Mouse (Mus musculus) myocyte (in vitro differentiated cells): ENCODE measurements around the gene Ugt1a6a. TPM values are rescaled to one million over a fixed set of nuclear protein-coding genes. Genes with fewer than 3 reads are reported as not detected.

Experiments used
- H3K27me3 ChIP-seq: one replicate; pipeline ENCODE4 v1.6.1; 2011; ENCODE audit not compliant: control insufficient read depth, insufficient read depth, insufficient read length
- H3K36me3 ChIP-seq: one replicate; pipeline ENCODE4 v1.6.1; 2011; ENCODE audit not compliant: control insufficient read depth, insufficient read depth
- H3K4me2 ChIP-seq: one replicate; pipeline ENCODE4 v1.6.1; 2011; ENCODE audit warnings: low read depth, control low read depth
- H3K4me3 ChIP-seq: one replicate; pipeline ENCODE4 v1.5.1; 2011; ENCODE audit warnings: mild to moderate bottlenecking, control low read depth, moderate library complexity
- H3K79me2 ChIP-seq: one replicate; pipeline ENCODE4 v1.6.1; 2011; ENCODE audit not compliant: control insufficient read depth, insufficient read depth
- H3ac ChIP-seq: one replicate; pipeline ENCODE4 v1.6.1; 2011; ENCODE audit not compliant: control insufficient read depth, insufficient read length
- CEBPB ChIP-seq: IDR thresholded peaks from 2 replicates; pipeline ENCODE4 v1.6.1; 2011; ENCODE audit warnings: mild to moderate bottlenecking, moderate library complexity; ENCODE audit not compliant: poor library complexity, insufficient read depth, severe bottlenecking
- E2F4 ChIP-seq: IDR thresholded peaks from one replicate; pipeline ENCODE4 v1.6.1; 2011; ENCODE audit warnings: mild to moderate bottlenecking, control low read depth, moderate library complexity; ENCODE audit not compliant: insufficient read depth
- MAX ChIP-seq: IDR thresholded peaks from one replicate; pipeline ENCODE4 v1.6.1; 2011; ENCODE audit warnings: low read depth, mild to moderate bottlenecking, control low read depth
- MYOD1 ChIP-seq, 3 experiments: IDR thresholded peaks; one replicate each; pipeline ENCODE4 v1.6.1; 2011; ENCODE audit warnings: control low read depth in 2 of 3, low read depth in 2 of 3, mild to moderate bottlenecking in 2 of 3, moderate library complexity in 1 of 3; ENCODE audit not compliant: insufficient read length in 2 of 3, control insufficient read depth in 1 of 3
- MYOG ChIP-seq, 3 experiments: IDR thresholded peaks; one replicate each; pipeline ENCODE4 v1.6.1; 2011; ENCODE audit warnings: control low read depth in 2 of 3, low read depth in 2 of 3, mild to moderate bottlenecking in 2 of 3; ENCODE audit not compliant: insufficient read length in 2 of 3, control insufficient read depth in 1 of 3, insufficient read depth in 1 of 3
- POLR2A ChIP-seq: IDR thresholded peaks from one replicate; pipeline ENCODE4 v1.6.1; 2011; ENCODE audit warnings: low read depth, mild to moderate bottlenecking, control low read depth, moderate library complexity; ENCODE audit not compliant: insufficient read length
- POLR2AphosphoS2 ChIP-seq: IDR thresholded peaks from one replicate; pipeline ENCODE4 v1.6.1; 2011; ENCODE audit warnings: low read depth, control low read depth; ENCODE audit not compliant: insufficient read length
- REST ChIP-seq: IDR thresholded peaks from one replicate; pipeline ENCODE4 v1.6.1; 2011; ENCODE audit warnings: mild to moderate bottlenecking, control low read depth, moderate library complexity; ENCODE audit not compliant: insufficient read depth, insufficient read length
- SRF ChIP-seq: IDR thresholded peaks from one replicate; pipeline ENCODE4 v1.6.1; 2011; ENCODE audit warnings: low read depth; ENCODE audit not compliant: control insufficient read depth, insufficient read length
- TCF12 ChIP-seq: IDR thresholded peaks from one replicate; pipeline ENCODE4 v1.6.1; 2011; ENCODE audit warnings: mild to moderate bottlenecking, control low read depth; ENCODE audit not compliant: poor library complexity, insufficient read depth, severe bottlenecking
- TCF3 ChIP-seq: IDR thresholded peaks from one replicate; pipeline ENCODE4 v1.6.1; 2011; ENCODE audit warnings: low read depth, control low read depth; ENCODE audit not compliant: insufficient read length
- USF1 ChIP-seq: IDR thresholded peaks from one replicate; pipeline ENCODE4 v1.6.1; 2011; ENCODE audit warnings: low read depth, mild to moderate bottlenecking, control low read depth, moderate library complexity
- polyA plus RNA-seq: library from polyadenylated mRNA; unstranded; fragments of >200 nt; fragmentation: generic; extraction: Trizol; gene quantifications from one replicate; pipeline ENCODE4 v1.2.1, GENCODE M21; 2012; ENCODE audit warnings: missing spikeins

The Ugt1a6a gene
- polyA plus RNA-seq, 1 experiment, result 8.9 TPM

DNA sequence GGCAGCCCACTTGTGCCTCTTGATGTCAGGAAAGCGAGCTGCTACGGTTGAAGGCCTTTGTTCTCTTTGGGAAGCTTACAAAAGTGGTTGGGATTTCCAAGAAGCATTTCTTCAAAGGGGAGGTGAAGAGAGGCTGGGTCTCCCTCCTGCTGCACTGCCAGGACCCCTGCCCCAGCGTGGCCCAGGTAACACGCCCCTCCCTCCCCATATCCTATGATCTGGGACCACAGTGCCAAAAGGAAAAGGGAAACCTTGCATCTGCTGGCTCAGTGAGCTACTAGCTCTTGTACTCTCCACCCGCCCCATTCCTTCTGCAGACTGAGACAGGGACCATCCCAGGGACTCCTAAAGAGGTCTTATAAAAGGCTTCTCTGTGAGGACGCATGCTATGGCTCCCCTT lies 123.1 kb downstream of the Ugt1a6a start:
- Histone ChIP-seq H3K4me3 (no peak overlapping the region), H3K36me3 (peaks cover under 1% of the 10 kb centered on the region), H3ac (no peak overlapping the region), H3K27me3 (no peaks in the 10 kb centered on the region), H3K79me2 (no peaks in the 10 kb centered on the region), H3K4me2 (no peak overlapping the region)
- TF ChIP-seq TCF3, result no peak
- TF ChIP-seq MYOG (IDR thresholded peaks at IDR 0.05; ENCODE audit: control insufficient read depth in 1 of 3, insufficient read depth in 1 of 3, insufficient read length in 2 of 3, low read depth in 2 of 3), result no peak
- no peak for TF ChIP-seq POLR2A
- no peak for TF ChIP-seq MAX

DNA sequence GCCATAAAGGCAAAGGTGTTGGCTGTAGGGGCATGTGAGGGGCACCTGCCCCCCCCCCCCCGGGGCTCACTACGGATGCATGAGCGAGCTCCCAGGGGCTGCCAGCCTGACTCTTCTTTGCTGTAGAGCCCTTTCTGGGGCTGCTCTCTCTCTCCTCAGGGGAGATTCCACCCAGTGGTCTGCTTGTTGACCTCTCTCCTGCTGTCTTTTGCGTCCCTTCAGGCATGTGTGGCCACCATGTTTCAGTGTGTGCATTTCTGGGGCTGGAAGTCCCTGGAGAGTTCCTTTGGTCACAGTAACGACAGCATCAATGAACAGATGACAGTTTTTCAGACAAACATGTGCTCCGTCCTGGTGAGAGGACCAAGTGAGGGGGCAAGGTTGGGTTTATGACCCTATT lies 123.8 kb downstream of the Ugt1a6a start:
- no peak overlapping the region for H3K4me3 ChIP-seq
- TF ChIP-seq POLR2AphosphoS2 (no peak), POLR2A (no peak), E2F4 (no peak), TCF3 (no peak), TCF12 (no peak), USF1 (no peak), REST (no peak), SRF (no peak), MAX (no peak)
- no peaks in the 10 kb centered on the region for H3K79me2 ChIP-seq
- no peak overlapping the region for H3ac ChIP-seq
- no peak overlapping the region for H3K4me2 ChIP-seq
- peaks cover 8% of the 10 kb centered on the region for H3K36me3 ChIP-seq
- H3K27me3 ChIP-seq, result no peaks in the 10 kb centered on the region

DNA sequence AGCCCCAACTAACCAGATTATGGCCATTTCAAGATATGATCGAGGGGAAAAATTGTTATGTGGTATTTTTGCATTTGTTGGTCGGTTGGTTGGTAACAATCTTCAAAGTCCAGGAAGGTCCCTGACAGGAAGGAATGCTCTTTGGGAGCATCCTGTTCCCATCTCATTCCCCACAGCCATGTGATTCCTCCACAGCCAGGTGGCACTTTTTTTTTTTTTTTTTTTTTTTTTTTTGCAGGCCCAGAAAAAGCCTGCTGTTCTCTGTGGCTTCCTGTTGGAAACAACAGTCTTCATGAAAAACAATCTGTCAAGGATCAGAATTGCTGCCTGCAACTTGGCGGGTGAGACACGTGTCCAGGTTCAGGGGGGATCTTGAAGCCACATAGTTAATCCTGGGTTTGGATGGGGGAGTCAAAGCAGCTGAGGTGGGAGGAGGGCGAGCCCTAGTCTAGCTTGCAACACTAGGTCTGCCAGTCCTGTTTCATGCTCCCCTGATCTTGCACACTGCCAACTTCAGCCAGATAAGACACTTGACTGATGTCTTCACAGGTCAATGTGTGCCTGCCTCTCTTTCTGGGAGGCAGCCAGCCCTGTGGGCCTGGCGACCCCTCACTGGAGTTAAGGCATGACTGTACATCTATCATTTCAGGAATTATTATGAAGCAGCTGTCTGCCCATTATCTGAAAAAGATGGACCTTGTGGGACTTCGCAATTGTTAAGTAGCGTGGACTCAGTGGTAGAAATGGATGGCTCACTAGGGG lies 124.5 kb downstream of the Ugt1a6a start:
- H3K79me2 ChIP-seq, result no peaks in the 10 kb centered on the region
- no peak overlapping the region for H3K4me2 ChIP-seq
- H3K4me3 ChIP-seq, result no peak overlapping the region
- no peaks in the 10 kb centered on the region for H3K27me3 ChIP-seq
- H3K36me3 ChIP-seq, result peaks cover 12% of the 10 kb centered on the region
- TF ChIP-seq CEBPB (no peak), MYOG (IDR thresholded peaks at IDR 0.05; ENCODE audit: control insufficient read depth in 1 of 3, insufficient read depth in 1 of 3, insufficient read length in 2 of 3, low read depth in 2 of 3) (no peak), POLR2A (no peak), TCF12 (no peak), POLR2AphosphoS2 (no peak), REST (no peak), E2F4 (no peak), MAX (no peak), TCF3 (no peak), SRF (no peak), USF1 (no peak), MYOD1 (IDR thresholded peaks at IDR 0.05; ENCODE audit: control insufficient read depth in 1 of 3, insufficient read length in 2 of 3, low read depth in 2 of 3) (no peak)
- no peak overlapping the region for H3ac ChIP-seq

DNA sequence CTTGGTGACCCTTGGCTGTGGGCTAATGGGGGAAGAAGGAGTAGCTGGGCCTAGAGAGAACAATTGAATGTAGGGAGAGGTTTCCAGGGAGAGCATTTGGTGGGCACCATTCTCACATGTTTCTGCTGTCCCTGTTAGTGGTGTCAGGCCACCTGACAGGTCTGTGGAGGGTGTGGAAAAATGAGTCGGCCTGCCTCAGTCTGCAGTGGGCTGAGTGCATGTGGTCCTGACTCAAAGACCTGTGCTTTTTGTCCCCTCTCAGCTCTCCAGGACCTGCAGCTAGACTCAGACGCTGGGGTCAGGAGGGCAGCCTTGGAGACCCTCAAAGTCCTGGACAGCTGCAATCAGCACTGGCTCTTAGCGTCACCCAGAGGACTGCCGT lies 125.0 kb downstream of the Ugt1a6a start:
- Histone ChIP-seq H3ac (no peak overlapping the region), H3K27me3 (no peaks in the 10 kb centered on the region), H3K4me3 (no peak overlapping the region), H3K36me3 (peaks cover 15% of the 10 kb centered on the region), H3K79me2 (no peaks in the 10 kb centered on the region), H3K4me2 (no peak overlapping the region)
- TF ChIP-seq TCF3 (no peak), USF1 (no peak), E2F4 (no peak), POLR2AphosphoS2 (no peak), SRF (no peak), POLR2A (no peak), TCF12 (no peak), MYOD1 (IDR thresholded peaks at IDR 0.05; ENCODE audit: control insufficient read depth in 1 of 3, insufficient read length in 2 of 3, low read depth in 2 of 3) (no peak), REST (no peak), MYOG (IDR thresholded peaks at IDR 0.05; ENCODE audit: control insufficient read depth in 1 of 3, insufficient read depth in 1 of 3, insufficient read length in 2 of 3, low read depth in 2 of 3) (no peak), MAX (no peak), CEBPB (no peak)

DNA sequence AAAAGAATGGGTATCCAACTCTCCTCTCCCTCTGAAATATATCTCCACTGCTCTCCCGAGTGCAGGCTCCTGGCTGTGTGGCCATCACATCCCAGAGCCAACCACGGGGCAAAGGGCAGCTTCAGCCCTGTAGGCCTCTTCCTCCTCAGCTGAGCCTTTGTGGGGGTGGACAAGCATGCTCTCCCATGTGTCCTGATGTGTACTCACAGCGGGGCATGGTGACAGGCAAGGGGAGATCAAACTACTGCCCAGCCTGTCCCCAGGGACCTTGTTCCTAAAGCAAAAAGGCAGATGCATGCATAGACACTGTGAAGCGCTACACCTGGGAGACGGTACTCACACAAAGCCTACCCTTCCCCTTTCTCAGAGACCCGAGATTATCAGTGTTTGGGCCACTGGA lies 125.5 kb downstream of the Ugt1a6a start:
- no peaks in the 10 kb centered on the region for H3K27me3 ChIP-seq
- H3K4me3 ChIP-seq, result no peak overlapping the region
- no peak overlapping the region for H3K4me2 ChIP-seq
- H3K36me3 ChIP-seq, result peaks cover 20% of the 10 kb centered on the region
- H3ac ChIP-seq, result no peak overlapping the region
- TF ChIP-seq MYOD1 (IDR thresholded peaks at IDR 0.05; ENCODE audit: control insufficient read depth in 1 of 3, insufficient read length in 2 of 3, low read depth in 2 of 3) (no peak), TCF3 (no peak), CEBPB (no peak), E2F4 (no peak), USF1 (no peak), MAX (no peak), POLR2A (no peak), REST (no peak), MYOG (IDR thresholded peaks at IDR 0.05; ENCODE audit: control insufficient read depth in 1 of 3, insufficient read depth in 1 of 3, insufficient read length in 2 of 3, low read depth in 2 of 3) (no peak), POLR2AphosphoS2 (no peak), SRF (no peak), TCF12 (no peak)
- H3K79me2 ChIP-seq, result no peaks in the 10 kb centered on the region
